9 mouse cellular contexts compared by ENCODE assay signal in the genomic region with DNA sequence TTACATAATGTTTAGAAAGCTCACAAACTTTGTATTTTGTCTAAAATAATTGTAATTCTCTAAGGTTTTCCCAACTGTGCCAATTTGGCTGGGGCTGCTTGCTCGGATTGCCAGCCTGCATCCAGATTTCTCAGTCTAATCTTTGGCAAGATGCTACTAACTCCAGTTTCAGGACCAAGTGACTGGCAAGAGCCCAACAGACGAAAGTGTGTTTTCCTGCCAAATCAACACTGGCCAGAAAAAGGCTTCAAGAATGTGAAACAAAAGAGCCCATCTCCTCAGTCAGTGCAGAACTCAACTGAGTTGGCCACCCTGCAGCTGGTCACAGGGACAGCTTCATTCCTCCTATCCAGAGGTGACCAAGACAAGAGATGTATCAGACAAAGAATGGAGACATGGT.
DNase-seq lines count a peak whose midpoint lies in the region; ATAC-seq lines count a peak whose summit lies in the region.
"Had no signal": no experiment of that assay in that cellular context is flagged by ENCODE, and none has a peak within 500 bp of the region (broad histone marks: within the 10 kb centered on the region; RNA-seq: fewer than 3 reads in every experiment).

No protein-coding gene starts in this region.

- H3K27me3 ChIP-seq in heart, embryonic 10.5 days (ENCODE audit: insufficient read depth, poor library complexity, severe bottlenecking) = no peaks in the 10 kb centered on the region
- H3K27me3 ChIP-seq: CH12.LX had no signal

- no peak overlapping the region for H3K27ac ChIP-seq in heart, embryonic 10.5 days

- DNase-seq in heart, adult 18-20 months = peak; percentile 4 to 6
- DNase-seq in heart, embryonic 10.5 days (ENCODE audit: low spot score) = no peak
- peak; percentile 46 for DNase-seq in adrenal gland, postnatal 14 days
- DNase-seq in layer of hippocampus, postnatal 25 days (ENCODE audit: extremely low spot score in 1 of 2, low spot score in 1 of 2) = peak; percentile 11 to 49
- peak; percentile 86 to 87 for DNase-seq in right cerebral cortex, postnatal 10 days (ENCODE audit: low spot score in 2 of 2)
- DNase-seq in thymus, postnatal 4 days = no peak
- no peak for DNase-seq in embryo, embryonic 10.5 days (ENCODE audit: low spot score)

- H3K4me1 ChIP-seq in heart, embryonic 10.5 days = no peaks in the 10 kb centered on the region

- H3K4me3 ChIP-seq in heart, embryonic 10.5 days = no peak overlapping the region

- no peaks in the 10 kb centered on the region for H3K9me3 ChIP-seq in heart, embryonic 10.5 days

- ATAC-seq in frontal cortex, adult (ENCODE audit: low TSS enrichment) = peak; percentile 85

- WGBS in heart, embryonic 10.5 days = 78% methylated on average over 2 of the region's 2 CpGs

- H3K36me3 ChIP-seq in heart, embryonic 10.5 days = no peaks in the 10 kb centered on the region

Comparison
In these comparisons a context has a peak if more than half of its experiments do, and no peak if none do; other contexts are left out.
1. DNase-seq: peak in heart, adult 18-20 months (2 of 2), adrenal gland, postnatal 14 days (single experiment), layer of hippocampus, postnatal 25 days (2 of 2) and right cerebral cortex, postnatal 10 days (2 of 2); none in heart, embryonic 10.5 days (single experiment), thymus, postnatal 4 days (single experiment) and embryo, embryonic 10.5 days (single experiment).